Mouse (Mus musculus) heart, postnatal 25 days (tissue): ENCODE measurements around the gene Agap1. TPM values are rescaled to one million over a fixed set of nuclear protein-coding genes. Genes with fewer than 3 reads are reported as not detected.
A peak's percentile ranks its signal among the peaks of the same experiment; 100 is the strongest.

Experiments used
- DNase-seq: peaks from one replicate; pipeline ENCODE4 v3.0.0; 2022; ENCODE audit warnings: low spot score
- intact Hi-C: fragments of 180-260 bp; cut with DNase I; formaldehyde crosslinking; loops from one replicate; pipeline ENCODE4 v1.15.1; 2025
- total RNA-seq, 2 experiments: library from RNA; stranded (reverse); gene quantifications; 2 replicates each; pipeline ENCODE4 v1.2.3; 2021

Gene Agap1
- total RNA-seq, 2 experiments from 2014 or later, result 62.8 to 65.5 TPM

DNA sequence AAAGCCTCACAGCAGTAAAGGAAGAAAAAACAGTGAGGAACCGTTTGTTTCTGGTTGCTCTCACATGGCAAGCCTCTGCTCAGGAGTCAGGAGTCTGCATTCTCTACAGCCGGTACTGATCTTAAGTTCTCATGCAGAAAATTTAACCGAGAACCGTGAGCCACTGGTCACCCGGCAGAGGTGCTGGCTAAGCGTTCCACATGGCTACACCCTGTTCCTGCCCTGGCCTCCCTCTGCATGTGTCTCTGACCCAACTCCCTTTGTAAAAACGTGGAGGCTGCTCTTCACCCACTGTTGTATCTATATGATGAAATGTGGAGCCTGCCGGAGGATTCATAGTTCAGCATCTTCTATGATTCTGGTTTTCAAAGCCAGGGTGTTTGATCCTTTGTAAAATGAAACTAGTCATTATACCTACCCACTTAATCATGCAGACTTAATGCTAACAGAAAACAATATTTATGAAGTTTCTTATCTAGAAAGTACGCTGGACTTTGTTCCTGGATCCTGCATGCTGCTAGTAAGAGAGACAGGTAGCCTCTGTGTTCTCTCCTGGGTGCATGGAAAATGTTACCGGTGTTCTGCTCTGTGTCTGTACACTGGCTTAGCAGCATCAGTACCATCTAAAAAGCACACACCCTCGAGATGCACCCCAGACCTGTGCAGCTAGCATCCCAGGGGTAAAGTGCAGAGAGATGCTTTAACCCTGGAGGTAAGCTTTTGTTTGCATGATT is 396.2 kb downstream of the Agap1 start:
- intact Hi-C loops, result no loop called here
- no peak for DNase-seq

DNA sequence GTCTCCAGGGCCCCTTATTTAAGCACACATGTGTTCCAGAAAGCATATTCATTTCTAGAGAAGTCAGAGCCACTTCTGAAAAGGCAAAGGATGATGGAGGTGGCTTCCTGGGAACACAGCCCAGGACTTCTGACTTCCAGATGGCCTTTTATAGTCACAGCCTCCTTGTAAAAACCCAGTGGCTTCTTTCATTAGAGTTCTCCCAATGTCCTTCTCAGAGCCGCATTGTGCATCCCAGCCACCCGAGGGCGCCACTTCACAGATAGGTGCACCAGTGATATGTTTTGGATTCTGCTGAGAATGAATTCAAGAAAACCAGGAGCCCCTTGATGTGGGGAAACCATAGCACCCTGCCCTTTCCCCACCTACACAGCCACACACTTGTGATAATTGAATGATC is 404.6 kb downstream of the Agap1 start:
- intact Hi-C loops, result loop anchor here (5.0 kb wide), 1 partner anchor 83 kb away; no protein-coding TSS in a partner anchor
- no peak for DNase-seq

DNA sequence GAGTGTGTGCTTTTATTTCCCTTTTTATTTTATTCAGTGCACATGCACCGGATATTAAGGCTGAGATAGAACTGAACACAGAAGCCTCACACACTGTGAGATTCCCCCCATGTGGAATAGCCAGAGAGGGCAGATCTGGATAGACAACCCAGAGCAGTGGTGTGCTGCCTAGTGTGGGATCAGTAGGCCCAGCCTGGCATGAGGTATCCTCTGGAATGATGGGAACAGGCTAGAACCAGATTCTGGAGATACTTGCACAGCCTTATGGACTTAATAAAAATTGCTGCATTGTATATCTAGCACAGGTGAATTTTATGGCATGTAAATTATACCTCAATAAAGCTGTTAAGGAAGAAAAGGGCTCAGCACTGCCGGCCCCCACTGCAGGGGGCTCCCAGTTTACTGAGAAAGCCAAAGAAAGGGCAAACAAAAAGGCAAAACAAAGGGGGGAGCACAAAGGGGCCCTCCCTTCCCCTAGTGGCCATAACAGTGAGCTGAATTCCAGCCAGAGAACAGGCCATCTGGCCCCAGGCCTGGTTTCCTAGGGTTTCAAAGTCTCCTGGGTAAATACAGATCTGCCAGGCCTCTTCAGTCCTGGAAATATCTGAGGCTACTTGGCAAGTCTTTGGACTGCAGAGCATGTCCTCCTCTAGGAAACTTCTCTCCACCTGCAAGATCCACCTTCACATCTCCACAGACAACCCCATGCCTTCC is 405.6 kb downstream of the Agap1 start:
- intact Hi-C loops, result loop anchor here (5.0 to 10.0 kb wide), 2 partner anchors 65 to 213 kb away; no protein-coding TSS in a partner anchor
- DNase-seq, result peak; percentile 64

DNA sequence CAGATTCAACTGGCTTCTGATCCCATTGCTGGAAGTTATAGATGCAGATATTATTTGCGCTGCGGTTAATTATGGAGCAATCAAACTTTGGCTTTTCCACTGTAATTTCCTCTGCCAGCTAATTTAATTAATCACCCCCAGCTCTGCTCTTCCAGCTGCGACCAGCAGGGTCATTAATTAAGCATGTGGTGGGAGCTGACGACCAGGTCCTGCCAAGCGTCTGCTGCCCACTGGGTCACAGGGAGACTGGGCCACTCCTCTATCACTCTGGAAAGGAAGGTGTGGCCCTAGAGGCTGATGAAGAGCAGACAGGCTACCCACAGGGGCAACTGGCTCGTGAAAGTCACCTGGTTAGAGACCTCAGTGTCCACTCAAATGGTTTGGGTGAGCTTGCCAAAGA is 411.2 kb downstream of the Agap1 start:
- intact Hi-C loops, result loop anchor here (10.0 kb wide), 1 partner anchor 59 kb away; no protein-coding TSS in a partner anchor
- DNase-seq, result no peak

DNA sequence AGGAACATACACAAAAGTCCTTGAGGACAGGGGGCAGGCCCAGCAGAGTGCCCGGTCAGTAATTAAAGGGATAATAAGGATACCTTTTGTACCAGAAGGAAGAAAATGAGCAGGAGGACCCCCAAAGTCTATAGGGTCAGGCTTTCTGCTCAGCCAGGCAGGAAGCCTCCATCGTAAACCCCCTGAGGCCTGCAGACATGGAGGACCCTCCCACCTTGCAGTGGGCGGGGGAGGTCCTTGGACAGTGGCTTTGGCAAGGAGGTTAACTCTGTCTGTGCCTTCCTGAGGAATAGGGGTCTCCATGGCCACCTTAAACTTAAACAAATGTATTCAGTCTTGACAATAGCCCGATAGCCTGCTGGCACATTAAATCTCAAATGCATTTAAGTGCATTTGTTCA is 413.2 kb downstream of the Agap1 start:
- no peak for DNase-seq
- intact Hi-C loops, result loop anchor here (10.0 kb wide), 1 partner anchor 57 kb away; no protein-coding TSS in a partner anchor

DNA sequence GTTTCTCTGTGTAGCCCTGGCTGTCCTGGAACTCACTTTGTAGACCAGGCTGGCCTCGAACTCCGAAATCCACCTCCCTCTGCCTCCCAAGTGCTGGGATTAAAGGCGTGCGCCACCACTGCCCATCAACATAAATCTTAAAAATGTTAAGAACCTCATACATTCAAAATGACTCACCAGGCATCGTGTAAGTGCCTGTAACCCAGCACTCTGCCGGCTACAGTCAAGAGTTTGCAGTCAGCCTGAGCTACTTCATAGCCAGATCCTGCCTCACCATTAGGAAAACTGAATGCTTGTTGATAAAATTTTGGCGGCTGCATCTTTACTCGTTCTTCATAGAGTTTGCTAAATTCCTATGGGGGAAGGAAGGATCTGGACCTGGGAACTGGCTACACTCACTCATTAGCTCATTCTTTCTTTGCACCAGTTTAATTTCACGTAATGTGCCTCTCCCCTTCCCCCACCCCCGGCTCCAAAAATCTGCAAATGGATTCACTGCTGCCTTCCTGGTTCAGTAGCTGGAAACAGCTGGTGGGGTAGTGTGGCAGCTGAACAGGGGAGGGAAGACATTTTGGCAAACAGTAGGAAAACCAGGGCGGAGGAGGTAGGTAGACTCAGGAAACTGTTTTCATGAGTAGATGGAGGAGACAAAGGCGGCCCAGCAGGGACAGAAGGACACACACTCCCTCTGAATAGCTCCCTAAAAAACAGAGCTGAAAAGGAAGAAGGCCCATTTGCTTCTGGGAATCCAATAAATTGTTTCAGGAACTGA is 415.7 kb downstream of the Agap1 start:
- intact Hi-C loops, result no loop called here
- DNase-seq, result no peak

DNA sequence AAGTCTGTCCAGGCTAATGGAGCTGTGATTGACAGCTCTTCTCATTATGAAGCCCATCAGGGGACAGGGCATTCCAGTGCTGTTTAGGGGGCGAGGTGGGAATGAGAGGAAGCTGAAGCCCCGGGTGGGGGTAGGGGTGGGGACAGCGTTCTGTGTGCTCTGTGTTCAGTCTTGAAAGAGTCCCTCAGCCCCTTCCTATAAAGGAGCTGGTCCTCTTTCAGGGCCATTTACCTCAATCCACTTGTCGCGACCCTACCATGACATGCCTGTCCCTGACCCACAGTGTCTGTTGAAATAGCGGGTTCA is 416.3 kb downstream of the Agap1 start:
- DNase-seq, result no peak
- intact Hi-C loops, result no loop called here

DNA sequence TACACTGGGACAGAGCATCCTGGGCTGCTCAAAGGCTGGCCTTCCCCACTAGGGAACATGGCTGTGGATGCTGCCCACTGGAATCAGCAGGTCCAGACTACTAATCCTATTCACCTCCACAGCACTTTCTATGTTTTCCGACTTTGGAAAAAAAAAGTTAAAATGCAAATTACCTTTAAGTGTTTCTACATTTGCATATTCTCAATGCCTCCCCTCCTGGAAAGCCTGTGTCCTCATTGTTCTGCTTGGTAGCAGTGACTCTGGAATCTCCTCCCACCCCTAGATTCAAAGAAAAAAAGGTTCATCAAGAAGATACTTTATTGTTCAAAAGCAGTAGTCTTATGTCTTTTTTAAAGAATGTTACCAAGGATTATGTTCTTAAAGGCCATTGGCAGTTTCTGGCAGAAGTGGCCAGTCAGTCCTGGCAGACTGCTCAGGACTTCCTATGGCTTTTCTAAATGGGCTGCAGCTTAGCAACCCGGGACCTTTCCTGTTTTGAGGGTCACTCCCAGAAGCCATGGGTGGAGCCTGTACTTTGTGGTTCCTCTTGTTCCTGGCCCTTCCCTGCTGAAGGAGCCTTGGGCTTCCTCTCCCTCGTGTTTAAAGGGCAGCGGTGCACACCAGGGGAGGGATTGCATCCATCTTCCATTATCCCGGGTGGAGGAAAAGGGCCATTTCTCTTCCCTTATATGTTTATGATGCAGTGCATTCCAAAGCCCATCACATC is 421.9 kb downstream of the Agap1 start:
- intact Hi-C loops, result no loop called here
- DNase-seq, result peak; percentile 53

DNA sequence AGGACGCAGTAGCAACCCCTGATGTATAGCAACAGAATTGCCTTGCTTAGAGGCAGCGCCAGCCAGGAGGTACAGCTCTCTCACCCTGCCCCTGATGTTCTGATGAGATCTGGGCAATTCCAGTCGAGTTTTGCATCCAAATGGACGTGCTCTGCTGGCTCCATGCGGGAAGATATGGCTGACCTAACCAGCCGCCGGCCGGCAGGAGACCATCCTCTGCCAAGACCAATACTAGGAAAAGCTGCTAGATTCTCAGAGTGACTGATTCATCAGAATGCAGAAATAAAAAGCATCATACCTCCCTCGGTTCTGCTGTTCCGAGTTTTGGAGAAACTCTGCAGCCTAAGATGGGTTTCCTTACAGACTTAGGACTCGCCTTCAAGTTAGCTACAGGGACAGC is 423.9 kb downstream of the Agap1 start:
- intact Hi-C loops, result no loop called here
- no peak for DNase-seq

DNA sequence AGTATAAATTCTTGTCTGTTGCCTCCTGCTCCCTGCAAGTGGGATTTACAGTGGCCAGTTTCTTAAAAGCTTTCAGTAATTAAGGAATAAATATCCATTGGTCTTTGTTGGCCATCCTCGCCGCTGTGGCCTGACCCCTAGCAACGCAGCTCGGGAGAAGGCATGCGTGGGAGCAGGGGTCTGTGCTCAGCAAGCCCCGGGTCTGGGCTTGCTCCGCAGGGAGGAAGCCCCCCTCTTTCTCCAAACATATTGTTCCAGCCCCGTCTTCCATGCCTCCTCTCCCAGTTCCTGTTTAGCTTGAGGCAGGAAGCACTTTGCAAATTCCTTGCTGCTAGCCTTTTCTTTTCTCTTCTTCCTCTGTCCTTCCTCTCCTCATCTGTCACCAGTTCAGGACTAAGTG is 425.6 kb downstream of the Agap1 start:
- no peak for DNase-seq
- intact Hi-C loops, result no loop called here

DNA sequence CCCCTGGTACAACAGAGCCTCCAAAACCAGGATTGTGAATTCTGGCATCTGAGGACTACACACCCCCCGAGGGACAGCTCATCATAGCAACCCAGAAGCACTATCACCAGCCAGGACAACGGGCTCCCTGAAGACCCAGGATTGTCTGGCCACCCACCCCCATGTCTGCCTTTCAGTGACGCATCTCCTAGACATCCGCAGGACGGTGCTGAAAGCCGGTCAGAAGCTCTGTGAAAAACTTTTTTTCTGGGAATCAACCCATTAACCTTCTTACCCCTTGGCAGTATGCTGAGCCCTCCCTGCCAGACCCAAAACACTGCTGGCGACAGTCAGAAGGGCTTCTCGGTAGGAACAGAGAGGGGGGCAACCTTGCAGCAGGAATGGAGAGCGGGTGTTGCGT is 426.2 kb downstream of the Agap1 start:
- DNase-seq, result no peak
- intact Hi-C loops, result no loop called here

DNA sequence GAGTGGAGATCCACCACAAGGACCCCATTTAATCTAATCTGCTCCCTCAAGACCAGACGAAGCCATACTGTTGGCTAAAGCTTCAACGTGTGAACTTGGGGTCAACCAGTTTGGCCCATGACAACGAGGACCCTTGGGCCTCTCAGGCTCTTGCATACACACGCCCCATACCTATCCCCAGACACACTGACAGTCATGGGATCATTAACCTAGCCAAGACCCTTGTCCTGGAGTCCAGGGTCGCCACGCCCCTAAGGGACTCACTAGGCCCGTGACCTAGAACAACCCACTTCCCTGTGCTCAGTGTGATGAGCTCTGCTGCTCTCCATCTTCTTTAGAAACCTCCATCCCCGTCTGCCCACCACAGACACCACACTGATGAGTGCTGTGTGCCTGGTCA is 429.7 kb downstream of the Agap1 start:
- intact Hi-C loops, result no loop called here
- DNase-seq, result no peak

DNA sequence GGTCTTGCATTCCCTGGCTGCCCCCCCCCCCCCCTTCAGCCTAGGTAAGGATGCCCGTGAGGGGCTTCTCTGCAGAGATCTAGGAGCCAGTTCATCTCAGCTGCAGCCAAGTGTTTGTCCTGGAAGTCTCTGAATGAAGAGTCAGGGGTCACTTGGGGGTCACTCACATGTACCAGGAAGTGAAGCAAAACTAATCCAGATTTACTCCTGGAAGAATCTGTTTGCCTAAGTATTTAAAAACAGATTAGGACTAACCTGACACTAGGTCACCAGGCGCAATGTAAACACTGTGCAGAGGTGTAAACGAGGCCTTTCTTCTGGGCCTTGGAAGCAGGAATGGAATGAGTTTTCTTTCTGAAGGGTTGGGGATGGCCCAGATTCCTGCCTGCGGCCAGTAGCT is 431.1 kb downstream of the Agap1 start:
- no peak for DNase-seq
- intact Hi-C loops, result no loop called here

DNA sequence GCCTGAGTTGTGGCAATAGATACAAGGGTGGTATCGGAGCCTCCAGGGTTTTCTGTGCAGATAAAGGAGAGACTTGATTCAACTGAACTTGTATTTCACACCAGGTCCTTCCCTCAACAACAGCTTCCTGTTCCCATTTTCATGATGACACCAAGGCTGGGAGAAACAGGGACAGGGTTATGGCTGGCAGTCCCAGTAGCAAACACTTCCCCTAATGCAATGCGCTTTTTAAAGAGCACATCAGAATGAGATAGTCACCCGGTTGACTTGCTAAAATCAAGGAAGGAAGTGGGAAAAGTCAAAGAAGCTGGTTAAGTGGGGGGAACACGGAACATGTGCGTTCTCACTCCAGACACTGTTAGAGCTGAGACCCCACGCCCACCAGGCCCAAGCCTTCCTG is 436.8 kb downstream of the Agap1 start:
- intact Hi-C loops, result no loop called here
- DNase-seq, result no peak

DNA sequence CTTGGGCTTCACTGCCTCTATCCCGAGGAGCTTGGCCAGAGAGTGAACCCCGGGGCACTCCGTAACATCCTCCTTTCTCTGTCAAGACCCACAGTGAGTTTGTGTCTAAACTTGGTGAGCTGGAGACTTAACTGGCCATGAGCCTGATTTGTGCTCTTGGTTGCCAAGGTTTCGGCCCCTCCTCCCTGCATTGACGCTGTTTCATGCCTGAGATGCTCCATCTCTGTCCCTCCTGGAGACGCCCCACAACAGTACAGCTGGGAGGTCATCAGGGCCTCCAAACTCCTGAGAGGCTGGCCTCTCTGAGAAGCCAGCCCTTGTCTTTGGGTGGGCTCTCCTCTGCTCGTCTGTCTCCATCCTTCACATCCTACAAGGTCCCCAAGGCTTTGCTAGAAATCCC is 437.7 kb downstream of the Agap1 start:
- no peak for DNase-seq
- intact Hi-C loops, result no loop called here

DNA sequence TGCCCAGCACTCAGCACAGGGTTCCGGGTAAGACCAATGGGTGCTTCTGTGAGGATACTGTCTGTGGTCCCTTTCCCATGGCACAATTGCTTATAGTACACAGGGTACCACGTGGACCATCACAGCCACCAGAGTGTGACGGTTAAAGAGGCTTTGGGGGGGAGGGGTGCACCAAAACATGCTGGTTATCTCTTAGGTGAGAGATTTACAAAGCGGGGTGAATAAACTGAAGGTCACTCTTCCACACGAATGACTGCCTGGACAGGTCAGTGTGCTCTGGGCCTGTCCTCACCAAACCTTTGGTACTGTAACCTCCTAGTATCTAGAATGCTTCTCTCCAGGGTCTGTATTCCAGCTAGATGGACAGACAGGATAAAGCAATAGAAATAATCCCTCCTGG is 441.2 kb downstream of the Agap1 start:
- DNase-seq, result no peak
- intact Hi-C loops, result no loop called here

DNA sequence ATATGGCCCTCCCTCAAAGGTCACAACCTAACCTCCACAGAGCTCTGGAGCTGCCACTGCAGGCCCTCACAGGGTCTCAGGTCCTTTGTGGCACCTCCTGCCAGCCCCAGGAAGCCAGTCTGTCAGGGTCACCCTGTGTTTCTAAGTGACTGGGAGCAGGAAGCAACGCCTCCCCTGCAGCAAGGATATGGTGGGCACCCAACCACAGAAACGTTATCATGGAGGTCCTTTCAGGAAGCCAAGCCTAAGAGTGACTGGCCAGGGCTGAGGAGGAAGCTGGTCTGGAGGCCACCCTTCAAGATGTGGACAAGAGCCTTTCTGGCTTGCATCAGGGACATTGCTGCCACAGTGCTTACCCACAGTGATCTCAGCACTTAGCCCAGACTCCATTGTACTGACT is 444.4 kb downstream of the Agap1 start:
- no peak for DNase-seq
- intact Hi-C loops, result no loop called here

DNA sequence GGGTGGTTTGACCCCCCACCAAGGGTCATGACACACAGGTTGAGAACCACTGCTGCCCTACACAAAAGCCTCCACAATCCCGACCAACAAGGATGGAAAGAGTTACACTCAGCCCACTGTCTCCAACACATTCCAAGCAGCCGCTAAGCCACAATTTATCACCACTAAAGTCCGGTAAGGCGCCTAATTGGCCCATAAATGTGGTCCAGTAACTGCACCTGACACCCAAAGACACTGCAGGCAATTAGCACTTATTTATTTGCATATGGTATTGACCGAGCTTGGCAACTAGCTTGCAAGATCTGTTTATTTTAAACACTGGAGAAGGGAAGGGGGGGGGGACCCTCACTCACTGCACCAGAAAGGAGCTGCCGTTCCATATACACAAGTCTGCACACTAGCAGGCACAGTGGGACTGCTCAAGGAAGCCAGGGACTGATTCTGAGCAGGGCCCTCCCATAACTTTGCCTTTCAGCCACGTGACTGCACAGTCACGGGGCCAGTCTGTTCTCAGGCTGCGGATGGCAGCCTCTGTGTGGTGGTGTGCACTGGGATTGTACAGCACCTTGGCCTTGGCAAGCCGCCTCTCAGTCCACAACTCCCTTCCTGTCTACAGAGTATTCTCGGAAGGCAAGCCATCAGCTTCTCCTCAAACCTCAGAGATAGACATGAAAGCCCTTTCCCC is 445.3 kb downstream of the Agap1 start:
- no peak for DNase-seq
- intact Hi-C loops, result no loop called here

DNA sequence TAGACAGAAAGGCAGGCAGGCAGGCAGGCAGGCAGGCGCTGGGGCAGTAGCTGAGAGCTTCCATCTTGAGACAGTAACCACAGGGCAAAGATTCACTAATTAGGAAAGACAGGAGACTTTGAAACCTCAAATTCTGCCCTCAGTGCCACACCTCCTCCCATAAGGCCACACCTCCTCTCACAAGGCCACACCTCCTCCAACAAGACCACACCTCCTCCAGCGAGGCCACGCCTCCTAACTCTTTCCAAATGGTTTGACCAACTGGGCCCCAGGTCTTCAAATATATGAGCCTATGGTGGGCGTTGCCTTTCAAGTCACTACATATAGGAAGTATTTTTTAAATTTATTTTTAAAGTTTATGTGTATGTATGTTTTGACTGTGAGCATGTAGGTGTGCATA is 446.8 kb downstream of the Agap1 start:
- DNase-seq, result no peak
- intact Hi-C loops, result no loop called here

DNA sequence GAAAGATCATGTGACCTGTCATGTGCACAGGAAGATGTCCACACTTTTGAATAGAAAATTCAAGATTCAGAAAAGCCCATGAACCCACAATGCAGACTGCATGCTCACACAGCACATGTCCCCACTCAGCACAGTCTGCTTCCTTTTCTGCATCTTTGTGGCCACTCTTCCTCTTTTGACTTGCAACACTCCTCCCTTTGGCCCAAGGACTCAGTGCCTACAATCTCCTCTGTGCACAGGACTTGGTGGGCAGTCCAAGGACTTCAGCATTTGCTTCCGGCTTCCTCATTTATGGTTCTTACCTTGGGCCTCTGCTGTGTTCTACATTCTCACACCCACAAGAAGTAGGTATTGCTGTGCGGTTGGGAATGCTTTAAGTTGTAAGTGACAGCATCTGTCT is 447.6 kb downstream of the Agap1 start:
- DNase-seq, result no peak
- intact Hi-C loops, result no loop called here
